Mouse (Mus musculus) cerebellum, adult 11 months (tissue): ENCODE measurements around the gene Olfr212.
"Not testable (repeated sequence)": the region's sequence is repeated elsewhere in the genome, so short reads cannot be mapped to it uniquely, and the experiment has no call there.

Experiments used
- DNase-seq: peaks from one replicate; pipeline ENCODE4 v3.0.0; 2022

Olfr212 gene

GRCm38 (mm10) chr6:116506302-116507003 is at the start of gene Olfr212:
TSS of gene Olfr212 (plus strand) at chr6:116506516.
- not testable (repeated sequence) for DNase-seq

- DNase-seq = no peak
Observed at GRCm38 (mm10) chr6:116458728-116459127, 47.6 kb upstream of the Olfr212 start.

GRCm38 (mm10) chr6:116459232-116459631 is 47.1 kb upstream of the Olfr212 start:
- DNase-seq = no peak

GRCm38 (mm10) chr6:116460544-116461283 is 45.6 kb upstream of the Olfr212 start, which contains the start of gene Alox5:
TSS of gene Alox5 (minus strand) at chr6:116461178.
- no peak for DNase-seq

- no peak for DNase-seq
Observed at GRCm38 (mm10) chr6:116468081-116468480, 38.2 kb upstream of the Olfr212 start.

- no peak for DNase-seq
Observed at GRCm38 (mm10) chr6:116485081-116485480, 21.2 kb upstream of the Olfr212 start.

- DNase-seq = no peak
Observed at GRCm38 (mm10) chr6:116486833-116487232, 19.5 kb upstream of the Olfr212 start.

GRCm38 (mm10) chr6:116488791-116489190 is 17.5 kb upstream of the Olfr212 start, which contains the start of gene Olfr211:
TSS of gene Olfr211 (plus strand) at chr6:116489091.
- no peak for DNase-seq

GRCm38 (mm10) chr6:116493742-116494141 is 12.6 kb upstream of the Olfr212 start:
- DNase-seq = no peak

- no peak for DNase-seq
Observed at GRCm38 (mm10) chr6:116495960-116496359, 10.4 kb upstream of the Olfr212 start.

- no peak for DNase-seq
Observed at GRCm38 (mm10) chr6:116514832-116515231, 8.5 kb downstream of the Olfr212 start.

- no peak for DNase-seq
Observed at GRCm38 (mm10) chr6:116538156-116538555, 31.8 kb downstream of the Olfr212 start, which contains the start of gene Olfr213. TSS of gene Olfr213 (plus strand) at chr6:116538456.

GRCm38 (mm10) chr6:116542500-116542899 is 36.2 kb downstream of the Olfr212 start:
- no peak for DNase-seq

- DNase-seq = not testable (repeated sequence)
Observed at GRCm38 (mm10) chr6:116550841-116551240, 44.5 kb downstream of the Olfr212 start, which contains the start of gene Gm5580. TSS of gene Gm5580 (plus strand) at chr6:116551141.

- no peak for DNase-seq
Observed at GRCm38 (mm10) chr6:116553935-116554334, 47.6 kb downstream of the Olfr212 start, which contains the start of gene Olfr214. TSS of gene Olfr214 (plus strand) at chr6:116554235.

- no peak for DNase-seq
Observed at GRCm38 (mm10) chr6:116554952-116555351, 48.6 kb downstream of the Olfr212 start.
